Mouse (Mus musculus): ENCODE data around the gene Smndc1. TPM values are rescaled to one million over a fixed set of nuclear protein-coding genes. Genes with fewer than 3 reads are reported as not detected.

Smndc1 gene
- polyA plus RNA-seq, 1 experiment from 2014 or later, result 34.6 TPM

GRCm38 (mm10) chr19:53415198-53415597, 24.8 kb upstream of the Smndc1 start:
- no peaks in the 10 kb centered on the region for H3K4me1 ChIP-seq (ENCODE audit: control insufficient read depth, insufficient read depth, low read length)
- no peak overlapping the region for H3K4me3 ChIP-seq (ENCODE audit: low read depth, low read length)
- no peaks in the 10 kb centered on the region for H3K9me3 ChIP-seq (ENCODE audit: control insufficient read depth, low read length)
- no peaks in the 10 kb centered on the region for H3K36me3 ChIP-seq (ENCODE audit: control insufficient read depth, insufficient read depth, low read length)
- H3K27ac ChIP-seq (ENCODE audit: low read depth, low read length), result no peak overlapping the region
- WGBS, result 84% methylated on average over 17 of the region's 17 CpGs
- no peak overlapping the region for H3K9ac ChIP-seq (replicated peaks; ENCODE audit: low read depth, low read length)
- no peak for ATAC-seq (ENCODE audit: low read depth)
- no peak overlapping the region for H3K4me2 ChIP-seq (ENCODE audit: low read depth, low read length)
- no peaks in the 10 kb centered on the region for H3K27me3 ChIP-seq (ENCODE audit: control insufficient read depth, insufficient read depth, low read length)

DNA sequence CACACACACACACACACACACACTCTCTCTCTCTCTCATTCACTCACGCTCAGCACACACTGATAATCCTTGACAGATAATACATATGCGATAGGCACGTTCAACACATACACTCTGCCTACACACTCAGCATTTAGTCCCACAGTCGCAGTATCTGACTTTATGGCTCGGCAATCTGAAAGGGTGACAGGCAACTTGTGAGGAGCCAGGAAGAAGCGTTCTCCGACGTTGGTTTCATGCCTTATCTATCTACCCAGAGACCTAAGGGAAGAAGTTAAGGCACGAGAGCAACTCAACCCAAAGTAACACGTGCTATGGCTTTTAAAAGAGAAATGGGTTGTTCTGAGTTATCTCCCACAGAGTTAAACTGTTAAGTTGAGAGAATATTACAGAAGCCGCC, 24.3 kb upstream of the Smndc1 start:
- WGBS, result 86% methylated on average over 11 of the region's 11 CpGs
- Histone ChIP-seq H3K9me3 (ENCODE audit: control insufficient read depth, low read length) (no peaks in the 10 kb centered on the region), H3K27me3 (ENCODE audit: control insufficient read depth, insufficient read depth, low read length) (no peaks in the 10 kb centered on the region), H3K9ac (replicated peaks; ENCODE audit: low read depth, low read length) (no peak overlapping the region), H3K27ac (ENCODE audit: low read depth, low read length) (no peak overlapping the region), H3K36me3 (ENCODE audit: control insufficient read depth, insufficient read depth, low read length) (no peaks in the 10 kb centered on the region), H3K4me2 (ENCODE audit: low read depth, low read length) (no peak overlapping the region), H3K4me3 (ENCODE audit: low read depth, low read length) (no peak overlapping the region), H3K4me1 (ENCODE audit: control insufficient read depth, insufficient read depth, low read length) (no peaks in the 10 kb centered on the region)
- no peak for ATAC-seq (ENCODE audit: low read depth)

- Histone ChIP-seq H3K9ac (replicated peaks; ENCODE audit: low read depth, low read length) (no peak overlapping the region), H3K27me3 (ENCODE audit: control insufficient read depth, insufficient read depth, low read length) (no peaks in the 10 kb centered on the region), H3K36me3 (ENCODE audit: control insufficient read depth, insufficient read depth, low read length) (no peaks in the 10 kb centered on the region), H3K9me3 (ENCODE audit: control insufficient read depth, low read length) (no peaks in the 10 kb centered on the region), H3K4me1 (ENCODE audit: control insufficient read depth, insufficient read depth, low read length) (no peaks in the 10 kb centered on the region), H3K4me2 (ENCODE audit: low read depth, low read length) (no peak overlapping the region), H3K27ac (ENCODE audit: low read depth, low read length) (no peak overlapping the region), H3K4me3 (ENCODE audit: low read depth, low read length) (no peak overlapping the region)
- ATAC-seq (ENCODE audit: low read depth), result no peak
- 81% methylated on average over 15 of the region's 15 CpGs for WGBS
Measured at GRCm38 (mm10) chr19:53413617-53414380, 23.4 kb upstream of the Smndc1 start.

DNA sequence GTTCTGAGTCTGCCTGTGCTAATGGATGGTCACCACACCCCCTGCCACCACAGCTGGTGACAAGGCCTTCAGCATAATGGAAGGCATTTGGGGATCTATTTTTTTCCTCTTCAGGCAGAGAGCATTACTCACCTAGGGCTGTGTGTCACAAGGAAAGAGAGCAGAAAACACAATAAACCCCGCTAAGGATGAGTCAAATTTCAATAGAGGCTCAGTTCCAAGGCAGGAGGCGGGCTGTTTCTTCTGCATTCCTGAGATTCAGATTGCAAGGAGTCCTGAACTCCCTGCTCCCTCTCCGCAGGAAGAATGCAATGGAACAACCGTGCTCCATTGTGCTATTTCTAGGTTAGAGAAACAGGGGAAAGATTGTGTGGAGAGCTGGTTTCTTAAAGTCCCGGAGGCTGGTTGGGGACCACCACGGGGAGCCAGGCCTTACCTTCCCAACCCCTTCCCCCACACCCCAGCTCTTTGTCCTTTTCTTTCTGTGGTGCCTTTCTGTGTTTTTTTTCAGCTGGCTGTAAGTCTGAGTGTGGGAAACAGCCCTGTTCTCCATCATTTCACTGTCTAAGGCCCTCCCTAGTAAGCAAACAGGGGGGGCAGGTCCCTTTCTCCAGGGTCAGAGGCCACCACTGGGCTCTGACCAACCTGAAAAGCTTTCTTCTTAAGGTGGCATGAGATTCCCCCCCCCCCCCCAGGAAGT, 21.9 kb upstream of the Smndc1 start:
- WGBS, result 5% methylated on average over 6 of the region's 6 CpGs
- no peaks in the 10 kb centered on the region for H3K27me3 ChIP-seq (ENCODE audit: control insufficient read depth, insufficient read depth, low read length)
- no peaks in the 10 kb centered on the region for H3K9me3 ChIP-seq (ENCODE audit: control insufficient read depth, low read length)
- ATAC-seq (ENCODE audit: low read depth), result no peak
- no peaks in the 10 kb centered on the region for H3K4me1 ChIP-seq (ENCODE audit: control insufficient read depth, insufficient read depth, low read length)
- H3K4me3 ChIP-seq (ENCODE audit: low read depth, low read length), result no peak overlapping the region
- no peak overlapping the region for H3K4me2 ChIP-seq (ENCODE audit: low read depth, low read length)
- no peaks in the 10 kb centered on the region for H3K36me3 ChIP-seq (ENCODE audit: control insufficient read depth, insufficient read depth, low read length)
- no peak overlapping the region for H3K9ac ChIP-seq (replicated peaks; ENCODE audit: low read depth, low read length)
- no peak overlapping the region for H3K27ac ChIP-seq (ENCODE audit: low read depth, low read length)

DNA sequence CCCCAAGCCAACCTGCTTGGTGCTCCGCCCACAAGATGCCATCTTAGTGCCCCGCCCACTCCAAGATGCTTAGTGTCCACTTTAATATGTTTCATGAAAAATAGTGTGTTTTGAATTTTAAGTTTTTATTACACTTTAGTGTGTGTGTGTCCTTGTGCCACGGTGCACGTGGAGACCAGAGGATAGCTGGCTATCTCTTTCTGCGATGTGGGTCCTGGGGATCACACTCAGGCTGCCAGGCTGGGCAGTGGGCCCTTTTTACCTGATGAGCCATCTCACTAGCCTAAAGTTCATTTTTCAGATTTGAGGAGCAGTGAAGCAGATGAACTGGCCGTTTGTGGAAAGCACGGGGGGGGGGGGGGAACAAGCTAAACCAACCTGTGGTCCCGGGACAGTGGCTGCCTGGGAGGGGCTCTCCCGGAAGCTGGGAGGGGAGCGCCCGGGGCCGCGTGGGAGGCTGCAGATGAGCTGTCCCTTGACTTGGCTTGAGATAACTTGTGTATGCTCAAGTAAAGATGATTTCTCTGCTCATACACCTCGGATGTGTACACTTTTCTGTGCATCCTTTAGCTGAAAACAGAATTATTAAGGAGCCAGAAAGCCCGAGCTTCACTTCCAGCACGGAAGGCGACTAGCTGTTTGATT, 19.4 kb upstream of the Smndc1 start:
- Histone ChIP-seq H3K4me1 (ENCODE audit: control insufficient read depth, insufficient read depth, low read length) (no peaks in the 10 kb centered on the region), H3K4me3 (ENCODE audit: low read depth, low read length) (no peak overlapping the region), H3K4me2 (ENCODE audit: low read depth, low read length) (no peak overlapping the region), H3K27me3 (ENCODE audit: control insufficient read depth, insufficient read depth, low read length) (no peaks in the 10 kb centered on the region), H3K9me3 (ENCODE audit: control insufficient read depth, low read length) (no peaks in the 10 kb centered on the region), H3K27ac (ENCODE audit: low read depth, low read length) (no peak overlapping the region), H3K36me3 (ENCODE audit: control insufficient read depth, insufficient read depth, low read length) (no peaks in the 10 kb centered on the region), H3K9ac (replicated peaks; ENCODE audit: low read depth, low read length) (no peak overlapping the region)
- ATAC-seq (ENCODE audit: low read depth), result no peak
- 67% methylated on average over 17 of the region's 17 CpGs for WGBS

- no peaks in the 10 kb centered on the region for H3K36me3 ChIP-seq (ENCODE audit: control insufficient read depth, insufficient read depth, low read length)
- H3K27ac ChIP-seq (ENCODE audit: low read depth, low read length), result no peak overlapping the region
- no peak overlapping the region for H3K9ac ChIP-seq (replicated peaks; ENCODE audit: low read depth, low read length)
- H3K4me1 ChIP-seq (ENCODE audit: control insufficient read depth, insufficient read depth, low read length), result no peaks in the 10 kb centered on the region
- H3K9me3 ChIP-seq (ENCODE audit: control insufficient read depth, low read length), result no peaks in the 10 kb centered on the region; the same call in 1 of the 2 replicates
- no peak overlapping the region for H3K4me2 ChIP-seq (ENCODE audit: low read depth, low read length)
- no peaks in the 10 kb centered on the region for H3K27me3 ChIP-seq (ENCODE audit: control insufficient read depth, insufficient read depth, low read length)
- no peak overlapping the region for H3K4me3 ChIP-seq (ENCODE audit: low read depth, low read length)
- WGBS, result 91% methylated on average over 8 of the region's 8 CpGs
- ATAC-seq (ENCODE audit: low read depth), result no peak
Measured at GRCm38 (mm10) chr19:53408398-53408797, 18.0 kb upstream of the Smndc1 start.

DNA sequence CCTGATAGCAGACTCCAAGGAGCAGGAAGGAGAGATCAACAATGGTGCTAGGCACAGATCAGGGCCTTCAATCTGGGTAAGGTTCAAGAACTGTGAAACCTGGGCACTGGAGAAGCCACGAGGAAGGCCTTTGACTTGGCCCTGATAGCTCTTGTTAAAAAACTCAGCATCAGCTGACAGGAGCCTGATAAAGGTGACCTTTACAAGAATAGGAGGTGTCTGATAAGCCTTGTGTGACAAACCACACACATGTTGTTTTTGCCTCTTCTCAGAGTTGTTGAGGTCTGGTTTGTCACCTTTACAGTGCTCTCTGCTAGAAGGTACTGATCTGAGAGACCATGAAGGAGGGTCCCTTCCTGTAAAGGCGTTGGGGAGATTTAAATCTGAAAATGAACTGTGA, 17.0 kb upstream of the Smndc1 start:
- no peak overlapping the region for H3K27ac ChIP-seq (ENCODE audit: low read depth, low read length)
- H3K4me3 ChIP-seq (ENCODE audit: low read depth, low read length), result no peak overlapping the region
- H3K9me3 ChIP-seq (ENCODE audit: control insufficient read depth, low read length), result no peaks in the 10 kb centered on the region; the same call in 1 of the 2 replicates
- H3K4me1 ChIP-seq (ENCODE audit: control insufficient read depth, insufficient read depth, low read length), result no peaks in the 10 kb centered on the region
- no peak overlapping the region for H3K9ac ChIP-seq (replicated peaks; ENCODE audit: low read depth, low read length)
- 79% methylated on average over 2 of the region's 2 CpGs for WGBS
- H3K27me3 ChIP-seq (ENCODE audit: control insufficient read depth, insufficient read depth, low read length), result no peaks in the 10 kb centered on the region
- H3K36me3 ChIP-seq (ENCODE audit: control insufficient read depth, insufficient read depth, low read length), result no peaks in the 10 kb centered on the region
- ATAC-seq (ENCODE audit: low read depth), result no peak
- H3K4me2 ChIP-seq (ENCODE audit: low read depth, low read length), result no peak overlapping the region

GRCm38 (mm10) chr19:53405810-53406209, 15.4 kb upstream of the Smndc1 start:
- ATAC-seq (ENCODE audit: low read depth), result no peak
- H3K27ac ChIP-seq (ENCODE audit: low read depth, low read length), result no peak overlapping the region
- no peaks in the 10 kb centered on the region; the same call in 1 of the 2 replicates for H3K9me3 ChIP-seq (ENCODE audit: control insufficient read depth, low read length)
- 75% methylated on average over 2 of the region's 2 CpGs for WGBS
- H3K9ac ChIP-seq (replicated peaks; ENCODE audit: low read depth, low read length), result no peak overlapping the region
- no peaks in the 10 kb centered on the region for H3K4me1 ChIP-seq (ENCODE audit: control insufficient read depth, insufficient read depth, low read length)
- H3K36me3 ChIP-seq (ENCODE audit: control insufficient read depth, insufficient read depth, low read length), result no peaks in the 10 kb centered on the region
- no peaks in the 10 kb centered on the region for H3K27me3 ChIP-seq (ENCODE audit: control insufficient read depth, insufficient read depth, low read length)
- no peak overlapping the region for H3K4me2 ChIP-seq (ENCODE audit: low read depth, low read length)
- H3K4me3 ChIP-seq (ENCODE audit: low read depth, low read length), result no peak overlapping the region

DNA sequence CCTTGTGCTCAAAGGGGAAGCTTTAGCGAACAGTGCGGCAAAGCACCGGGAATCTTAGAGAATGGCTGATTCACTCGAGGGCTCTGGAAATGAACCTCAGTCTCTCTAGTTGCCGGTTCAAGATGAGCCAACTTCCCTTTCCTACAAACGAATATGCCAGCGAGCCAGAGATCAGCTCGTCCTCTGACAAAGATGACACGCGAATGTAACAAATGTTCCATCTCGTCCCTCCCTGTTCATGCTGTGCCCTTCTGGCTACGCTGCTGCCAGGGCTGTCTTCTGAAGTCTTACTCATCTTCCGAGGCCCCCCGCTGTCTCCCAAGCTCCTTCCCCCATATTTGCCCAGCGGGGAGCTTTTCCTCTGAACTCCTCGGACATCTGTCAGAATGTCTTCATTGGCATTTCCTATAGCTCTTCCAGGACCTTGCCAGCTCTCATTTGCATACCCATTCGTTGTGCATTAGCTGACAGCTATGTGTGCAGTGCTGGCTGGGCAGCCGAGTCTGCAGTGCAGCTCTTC, 14.5 kb upstream of the Smndc1 start:
- Histone ChIP-seq H3K4me1 (ENCODE audit: control insufficient read depth, insufficient read depth, low read length) (no peaks in the 10 kb centered on the region), H3K9ac (replicated peaks; ENCODE audit: low read depth, low read length) (no peak overlapping the region), H3K4me2 (ENCODE audit: low read depth, low read length) (no peak overlapping the region), H3K27me3 (ENCODE audit: control insufficient read depth, insufficient read depth, low read length) (no peaks in the 10 kb centered on the region), H3K4me3 (ENCODE audit: low read depth, low read length) (no peak overlapping the region), H3K9me3 (ENCODE audit: control insufficient read depth, low read length) (no peaks in the 10 kb centered on the region; the same call in 1 of the 2 replicates), H3K36me3 (ENCODE audit: control insufficient read depth, insufficient read depth, low read length) (no peaks in the 10 kb centered on the region), H3K27ac (ENCODE audit: low read depth, low read length) (no peak overlapping the region)
- ATAC-seq (ENCODE audit: low read depth), result no peak
- WGBS, result 71% methylated on average over 18 of the region's 18 CpGs
